Mouse (Mus musculus) embryo, embryonic 10.5 days (tissue): ENCODE data around the gene Olfr203.
"Not testable (repeated sequence)": the region's sequence is repeated elsewhere in the genome, so short reads cannot be mapped to it uniquely, and the experiment has no call there.

Source experiments
- DNase-seq: peaks from one replicate; pipeline ENCODE4 v3.0.0-alpha.2; 2015; ENCODE audit warnings: low spot score

Olfr203 gene

GRCm38 (mm10) chr16:59298581-59298980 is at the start of gene Olfr203:
Gene Olfr203 (plus strand): TSS chr16:59298881.
- no peak for DNase-seq

- DNase-seq, result no peak
Observed at GRCm38 (mm10) chr16:59249684-59250083, 49.0 kb upstream of the Olfr203 start.

DNA sequence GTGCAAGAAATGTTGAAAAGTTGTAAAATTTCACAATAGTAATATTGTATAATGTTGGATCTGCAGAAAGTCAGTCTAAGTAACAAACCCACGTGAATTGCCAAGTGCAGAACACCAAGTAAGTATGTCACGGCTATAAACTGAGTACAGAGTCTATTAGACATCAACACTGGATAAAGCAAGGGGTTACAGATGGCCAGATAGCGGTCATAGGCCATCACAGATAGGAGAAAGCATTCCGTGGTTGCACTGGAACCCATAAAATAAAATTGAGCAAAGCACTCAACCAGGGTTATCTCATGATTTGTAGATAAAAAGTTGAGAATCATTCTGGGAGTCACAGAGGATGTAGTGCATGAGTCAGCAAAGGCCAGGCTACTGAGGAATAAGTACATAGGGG is 29.6 kb upstream of the Olfr203 start:
- DNase-seq, result not testable (repeated sequence)

GRCm38 (mm10) chr16:59272532-59272931 is 26.1 kb upstream of the Olfr203 start, which contains the start of gene Olfr201:
Gene Olfr201 (minus strand): TSS chr16:59272632.
- DNase-seq, result not testable (repeated sequence)

GRCm38 (mm10) chr16:59280542-59280941 is 18.1 kb upstream of the Olfr203 start:
- no peak for DNase-seq

- no peak for DNase-seq
Observed at GRCm38 (mm10) chr16:59283476-59283875, 15.2 kb upstream of the Olfr203 start.

- no peak for DNase-seq
Observed at GRCm38 (mm10) chr16:59286693-59287092, 12.0 kb upstream of the Olfr203 start, which contains the start of gene Olfr202. Gene Olfr202 (minus strand): TSS chr16:59286793.

DNA sequence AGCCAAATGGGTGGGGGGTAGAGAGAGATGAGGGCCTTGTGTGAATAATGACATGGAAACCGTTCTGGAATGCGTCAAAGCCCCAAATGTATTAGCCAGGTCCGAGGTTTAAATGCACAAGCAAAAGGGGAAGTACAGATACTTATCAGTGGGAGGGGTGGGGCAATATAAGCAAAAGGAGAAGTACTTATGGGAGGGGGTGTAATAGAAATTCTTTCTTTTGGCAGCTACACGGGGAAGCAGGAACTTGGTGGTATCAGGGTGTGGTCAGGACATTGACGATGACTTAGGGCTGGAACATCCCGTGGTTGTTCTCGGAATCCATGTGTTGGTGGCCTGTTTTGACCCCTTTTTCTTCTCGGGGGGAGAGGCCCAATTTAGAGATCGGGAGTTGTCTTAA is 11.1 kb upstream of the Olfr203 start:
- DNase-seq, result not testable (repeated sequence)

DNA sequence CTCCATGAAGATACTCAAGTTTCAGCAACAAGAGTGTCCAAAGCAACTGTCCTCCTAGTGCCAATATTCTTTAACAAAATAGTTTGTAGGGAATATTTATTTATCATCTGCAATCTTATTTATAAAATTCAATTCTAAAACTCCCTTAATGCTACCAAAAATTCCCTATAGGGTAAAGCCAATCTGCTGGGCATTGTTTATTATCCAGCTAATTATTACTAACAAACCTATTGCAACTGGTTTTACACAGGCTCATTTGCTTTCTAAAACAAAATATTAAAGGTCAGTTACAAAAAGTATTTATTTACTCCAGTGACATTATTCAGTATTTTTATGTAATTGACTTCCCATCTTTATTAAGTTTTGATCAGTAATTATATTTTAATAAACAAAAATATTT is 19.5 kb downstream of the Olfr203 start, which contains the start of gene Olfr204:
Olfr204 (minus strand) TSS at position 101 of the 400 bp plus-strand sequence.
- DNase-seq, result no peak

DNA sequence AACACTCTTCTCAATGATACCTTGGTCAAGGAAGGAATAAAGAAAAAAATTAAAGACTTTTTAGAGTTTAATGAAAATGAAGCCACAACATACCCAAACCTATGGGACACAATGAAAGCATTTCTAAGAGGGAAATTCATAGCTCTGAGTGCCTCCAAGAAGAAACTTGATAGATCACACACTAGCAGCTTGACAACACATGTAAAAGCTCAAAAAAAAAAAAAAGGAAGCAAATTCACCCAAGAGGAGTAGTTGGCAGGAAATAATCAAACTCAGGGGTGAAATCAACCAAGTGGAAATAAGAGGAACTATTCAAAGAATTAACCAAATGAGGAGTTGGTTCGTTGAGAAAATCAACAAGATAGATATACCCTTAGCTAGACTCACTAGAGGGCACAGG is 24.6 kb downstream of the Olfr203 start:
- not testable (repeated sequence) for DNase-seq

DNA sequence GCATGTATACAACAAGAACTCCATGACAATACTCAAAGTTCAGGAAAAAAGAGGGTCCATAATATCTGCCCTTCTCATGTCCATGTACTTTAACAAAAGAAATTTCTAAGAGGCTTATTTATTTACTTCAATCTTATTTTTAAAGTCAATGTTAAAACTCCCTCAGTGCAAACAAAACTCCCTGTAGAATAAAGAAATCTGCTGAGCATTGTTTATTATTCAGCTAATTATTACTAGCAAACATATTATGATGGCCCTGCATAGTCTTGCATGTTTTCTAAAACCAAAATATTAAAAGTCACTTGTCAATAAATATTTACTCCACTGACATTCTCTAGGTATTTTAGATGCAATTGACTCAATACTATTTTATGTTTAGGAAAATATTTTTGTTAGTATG is 32.4 kb downstream of the Olfr203 start, which contains the start of gene Olfr205:
Olfr205 (minus strand) TSS at position 101 of the 400 bp plus-strand sequence.
- DNase-seq, result no peak

DNA sequence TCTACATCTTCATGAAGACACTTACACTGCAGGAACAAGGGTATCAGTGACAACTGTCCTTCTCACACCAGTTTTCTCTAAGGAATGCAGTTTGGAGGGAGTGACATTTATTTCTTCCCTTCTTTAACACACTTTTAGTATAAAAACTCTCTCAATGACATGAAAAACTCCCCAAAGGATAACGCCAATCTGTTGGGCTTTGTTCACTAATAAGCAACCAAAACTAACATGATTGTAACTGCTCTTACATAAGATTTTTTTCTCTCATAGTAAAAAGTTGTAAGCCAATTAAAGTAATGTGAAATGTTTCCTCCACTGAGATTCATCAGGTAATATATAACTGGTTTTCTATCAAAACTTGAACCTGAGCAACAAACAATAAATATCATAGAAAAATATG is 50.5 kb downstream of the Olfr203 start, which contains the start of gene Olfr206:
Olfr206 (minus strand) TSS at position 101 of the 400 bp plus-strand sequence.
- no peak for DNase-seq
